Mouse (Mus musculus) left cerebral cortex, postnatal 4 days (tissue): ENCODE results near the gene Hecw1. TPM values are rescaled to one million over a fixed set of nuclear protein-coding genes. Genes with fewer than 3 reads are reported as not detected.
"Not testable (repeated sequence)": the region's sequence is repeated elsewhere in the genome, so short reads cannot be mapped to it uniquely, and the experiment has no call there.

Source experiments
- DNase-seq: peaks from one replicate; pipeline ENCODE4 v3.0.0-alpha.2; 2022
- intact Hi-C: fragments of 180-260 bp; cut with DNase I; formaldehyde crosslinking; loops from one replicate; pipeline ENCODE4 v1.15.1; 2025
- total RNA-seq, 2 experiments: library from RNA; stranded (reverse); gene quantifications; 2 replicates each; pipeline ENCODE4 v1.2.3; 2021

Hecw1 gene
- total RNA-seq, 2 experiments from 2014 or later = 199 to 218 TPM

GRCm38 (mm10) chr13:14413405-14413804, 109.6 kb downstream of the Hecw1 start:
- intact Hi-C loops = no loop called here
- DNase-seq = no peak

DNA sequence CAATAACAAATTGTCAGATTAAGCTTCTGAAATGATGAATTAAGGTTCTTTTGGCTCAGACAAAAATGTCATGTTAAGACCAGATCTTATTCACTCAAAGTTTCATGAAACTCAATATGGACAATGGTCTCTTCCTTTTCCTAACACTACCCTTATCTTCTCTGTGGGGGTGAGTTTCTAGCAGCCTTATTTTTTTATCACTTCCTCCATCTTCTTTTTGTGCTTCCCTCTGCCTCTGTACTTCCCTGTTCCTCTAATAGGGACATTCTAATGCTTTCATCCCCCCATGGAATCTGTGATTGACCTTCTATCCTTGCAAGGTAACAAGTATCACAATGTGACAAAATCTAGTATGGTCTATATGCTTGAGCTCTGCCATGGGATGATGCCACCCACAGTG, 148.6 kb downstream of the Hecw1 start:
- no peak for DNase-seq
- intact Hi-C loops = no loop called here

DNA sequence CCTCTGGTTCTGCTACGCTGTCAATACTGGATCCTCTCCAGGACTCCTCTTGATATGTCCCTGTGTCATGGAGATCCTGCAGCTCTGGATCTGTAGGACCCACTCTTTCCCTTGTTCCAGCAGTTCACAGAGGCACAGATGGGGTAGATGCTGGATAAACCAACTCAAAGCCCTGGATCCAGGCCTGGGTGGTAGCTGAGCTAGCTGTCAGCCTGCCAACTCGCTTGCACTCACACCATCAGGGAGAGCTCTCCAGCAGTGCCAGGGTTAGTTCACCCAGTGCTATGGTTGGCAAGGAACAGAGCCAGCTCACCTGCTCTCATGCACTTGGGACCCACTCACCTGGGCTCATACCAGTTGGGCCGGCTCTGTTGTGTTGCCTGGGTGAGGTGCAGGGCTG, 157.5 kb downstream of the Hecw1 start:
- intact Hi-C loops = no loop called here
- DNase-seq = peak; percentile 7

DNA sequence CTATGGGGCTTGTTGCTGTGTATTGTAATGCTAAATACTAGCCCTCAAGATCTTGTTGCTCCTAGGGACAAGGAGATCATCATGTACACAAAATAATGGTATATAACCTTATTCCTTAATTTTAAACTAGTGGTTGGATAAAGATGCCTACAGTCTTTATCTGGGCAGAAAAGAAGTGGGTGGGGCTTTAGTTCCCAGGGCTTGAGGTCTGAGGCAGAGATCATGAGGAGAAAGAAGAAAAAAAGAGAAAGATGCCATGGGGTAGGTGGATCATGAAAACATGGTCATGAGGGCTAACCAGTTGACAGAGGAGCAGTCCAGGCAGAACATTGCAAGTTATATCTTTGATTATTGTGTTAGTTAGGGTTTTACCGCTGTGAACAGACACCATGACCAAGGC, 195.8 kb downstream of the Hecw1 start:
- intact Hi-C loops = no loop called here
- no peak for DNase-seq

DNA sequence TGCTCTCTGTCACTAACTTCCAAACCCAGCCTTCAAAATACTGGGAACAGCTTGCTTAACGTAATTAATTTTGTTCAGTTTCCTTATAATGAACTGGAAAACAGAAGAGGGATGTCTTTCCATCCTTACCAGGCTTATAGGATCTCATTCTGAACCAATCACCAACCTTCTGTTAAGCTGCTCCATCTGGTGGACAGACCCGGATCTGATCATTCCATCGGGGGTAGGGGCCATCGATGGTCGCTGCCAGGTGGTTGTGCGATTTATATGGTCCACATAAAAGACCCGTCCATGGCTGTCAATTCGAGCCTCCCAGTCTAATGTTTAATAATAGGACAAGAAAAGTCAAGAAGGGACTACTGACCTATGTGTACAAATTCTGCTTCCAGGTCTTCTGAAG, 216.4 kb downstream of the Hecw1 start:
- DNase-seq = no peak
- intact Hi-C loops = loop anchor here (10.0 kb wide), 1 partner anchor 308 kb away; the partner anchor contains the start of genes Mrpl32 and Psma2

- no peak for DNase-seq
- intact Hi-C loops = loop anchor here (10.0 kb wide), 1 partner anchor 311 kb away; the partner anchor contains the start of genes Mrpl32 and Psma2
Measured at GRCm38 (mm10) chr13:14304103-14304502, 218.9 kb downstream of the Hecw1 start.

- intact Hi-C loops = loop anchor here (10.0 kb wide), 1 partner anchor 312 kb away; the partner anchor contains the start of genes Mrpl32 and Psma2
- DNase-seq = no peak
Measured at GRCm38 (mm10) chr13:14302921-14303320, 220.1 kb downstream of the Hecw1 start.

DNA sequence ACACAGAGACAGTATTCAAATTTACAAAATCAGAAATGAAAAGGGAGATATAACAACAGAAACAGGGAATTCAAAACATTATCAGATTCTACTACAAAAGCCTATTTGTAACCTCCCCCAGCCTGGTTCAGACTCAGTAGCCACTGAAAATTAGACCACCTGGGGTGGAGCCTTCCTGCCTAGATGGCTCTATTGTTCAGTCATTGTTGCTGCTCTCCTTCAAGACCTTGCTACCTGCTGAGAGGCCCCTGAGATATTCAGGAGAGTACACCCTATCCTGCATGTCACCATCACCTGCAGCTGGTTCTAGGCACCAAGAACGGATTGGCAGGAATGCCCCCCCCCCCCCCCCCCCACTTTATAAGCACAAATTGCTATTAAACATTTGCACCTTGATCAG, 233.0 kb downstream of the Hecw1 start:
- intact Hi-C loops = no loop called here

GRCm38 (mm10) chr13:14271476-14271875, 251.6 kb downstream of the Hecw1 start:
- intact Hi-C loops = no loop called here
- DNase-seq = no peak

More for the DNA sequence above, 233.0 kb downstream of the Hecw1 start:
- DNase-seq = no peak

GRCm38 (mm10) chr13:14260939-14261338, 262.1 kb downstream of the Hecw1 start:
- DNase-seq, intact Hi-C loops: not testable (repeated sequence)

- no peak for DNase-seq
- intact Hi-C loops = no loop called here
Measured at GRCm38 (mm10) chr13:14245946-14246345, 277.1 kb downstream of the Hecw1 start.

- intact Hi-C loops = loop anchor here (10.0 kb wide), 1 partner anchor 185 kb away; no protein-coding TSS in a partner anchor
- DNase-seq = no peak
Measured at GRCm38 (mm10) chr13:14179669-14180068, 343.4 kb downstream of the Hecw1 start.

GRCm38 (mm10) chr13:14177989-14178388, 345.0 kb downstream of the Hecw1 start:
- DNase-seq = no peak
- intact Hi-C loops = loop anchor here (10.0 kb wide), 1 partner anchor 183 kb away; no protein-coding TSS in a partner anchor

Other genes starting within 250 kb of the Hecw1 start
- 10 to 100 TPM; 36.0 to 41.0 TPM for gene Mrpl32, start 89.9 kb upstream of the Hecw1 start, total RNA-seq
- 10 to 100 TPM; 71.1 to 72.2 TPM for gene Psma2, start 90.0 kb upstream of the Hecw1 start, total RNA-seq
- 10 to 100 TPM; 16.4 to 19.3 TPM for gene AW209491, start 106.9 kb upstream of the Hecw1 start, total RNA-seq